Mouse (Mus musculus) liver, embryonic 14.5 days (tissue): Measurements from ENCODE around the gene Msi2. TPM values are rescaled to one million over a fixed set of nuclear protein-coding genes. Genes with fewer than 3 reads are reported as not detected.

ENCODE experiments used
- ATAC-seq: fragments of 200-750 bp; cut with Nextera tagmentation; 2 replicates; pipeline ENCODE4 v1.8.0; 2017; ENCODE audit warnings: moderate number of reproducible peaks, mild to moderate bottlenecking, moderate library complexity; ENCODE audit not compliant: insufficient read depth
- DNase-seq, 3 experiments: peaks; one replicate each; pipeline ENCODE4 v3.0.0-alpha.2; 2012 to 2013; ENCODE audit warnings: low read depth in 3 of 3, low spot score in 3 of 3
- H3K27ac ChIP-seq: fragments of 300-500 bp; sonication (generic); 2 replicates; pipeline ENCODE4 v1.5.1; 2014; ENCODE audit warnings: moderate library complexity, mild to moderate bottlenecking, control low read depth, inconsistent platforms
- H3K27me3 ChIP-seq: fragments of 300-500 bp; sonication (generic); 2 replicates; pipeline ENCODE4 v1.6.1; 2014; ENCODE audit warnings: mild to moderate bottlenecking, low read length, moderate library complexity; ENCODE audit not compliant: control insufficient read depth, insufficient read depth
- H3K36me3 ChIP-seq: fragments of 300-500 bp; sonication (generic); replicated peaks from 2 replicates; pipeline ENCODE4 v1.6.1; 2014; ENCODE audit warnings: low read depth; ENCODE audit not compliant: control insufficient read depth, insufficient read depth
- H3K4me1 ChIP-seq, 2 experiments: fragments of 200-500 bp in 1 of 2; fragments of 300-500 bp in 1 of 2; sonication (generic) in 1 of 2; replicated peaks; 2 replicates each; pipeline ENCODE4 v1.6.1; 2012 to 2014; ENCODE audit warnings: antibody characterized with exemption in 1 of 2, inconsistent platforms in 1 of 2, low read length in 1 of 2; ENCODE audit not compliant: control insufficient read depth in 2 of 2, insufficient read depth in 2 of 2
- H3K4me2 ChIP-seq: fragments of 300-500 bp; sonication (generic); 2 replicates; pipeline ENCODE4 v1.6.1; 2014; ENCODE audit warnings: low read depth, mild to moderate bottlenecking, control low read depth, moderate library complexity
- H3K4me3 ChIP-seq, 2 experiments: fragments of 200-500 bp in 1 of 2; fragments of 300-500 bp in 1 of 2; sonication (generic) in 1 of 2; 2 replicates each; pipeline ENCODE4 v1.5.1; 2012 to 2014; ENCODE audit warnings: low read depth in 2 of 2, low read length in 2 of 2, mild to moderate bottlenecking in 2 of 2, control low read depth in 1 of 2, inconsistent platforms in 1 of 2, moderate library complexity in 1 of 2; ENCODE audit not compliant: insufficient read depth in 1 of 2
- H3K9ac ChIP-seq: fragments of 300-500 bp; sonication (generic); replicated peaks from 2 replicates; pipeline ENCODE4 v1.6.1; 2014; ENCODE audit warnings: mild to moderate bottlenecking, control low read depth, moderate library complexity
- H3K9me3 ChIP-seq: fragments of 300-500 bp; sonication (generic); 2 replicates; pipeline ENCODE4 v1.6.1; 2016; ENCODE audit warnings: low read length, mixed read lengths; ENCODE audit not compliant: control insufficient read depth
- CTCF ChIP-seq: IDR thresholded peaks from 2 replicates; pipeline ENCODE4 v1.5.1; 2016; ENCODE audit warnings: antibody characterized with exemption, low read depth, control low read depth
- EP300 ChIP-seq: IDR thresholded peaks from 2 replicates; pipeline ENCODE4 v1.6.1; 2016; ENCODE audit warnings: antibody characterized with exemption, low read depth
- WGBS: fragments of 180-500 bp; shearing (Covaris S2); extraction: QIAGEN DNeasy Blood & Tissue Kit; methylation state at CpG from one replicate; pipeline ENCODE4 v1.1.7; 2014; ENCODE audit not compliant: insufficient replicate concordance; 5-methylcytosine and 5-hydroxymethylcytosine counted together
- polyA plus RNA-seq, 2 experiments: library from polyadenylated mRNA; depleted of rRNA in 1 of 2; stranded (reverse) in 1 of 2; unstranded in 1 of 2; fragments of >200 nt; fragmentation: Nextera tagmentation in 1 of 2; extraction: Ambion mirVana in 1 of 2; gene quantifications; 2 replicates each; pipeline versions ENCODE4 v1.2.1 to v1.2.3; 2012 to 2014

Gene Msi2
- polyA plus RNA-seq, 2 experiments, result 2.1 to 6.2 TPM

- Histone ChIP-seq H3K4me2 (no peak overlapping the region), H3K36me3 (no peaks in the 10 kb centered on the region), H3K9ac (no peak overlapping the region), H3K9me3 (no peaks in the 10 kb centered on the region), H3K4me3 (no peak overlapping the region), H3K4me1 (no peaks in the 10 kb centered on the region; a peak in 1 of 4 replicates), H3K27ac (no peak overlapping the region), H3K27me3 (no peaks in the 10 kb centered on the region)
- 78% methylated on average over 8 of the region's 8 CpGs for WGBS
- TF ChIP-seq CTCF, result no peak
- TF ChIP-seq EP300, result no peak
- DNase-seq, result no peak
- ATAC-seq, result no peak
These were observed 327.0 kb downstream of the Msi2 start for GRCm38 (mm10) chr11:88391181-88391814.

GRCm38 (mm10) chr11:88389530-88389929 is 328.8 kb downstream of the Msi2 start:
- DNase-seq, result no peak
- H3K27ac ChIP-seq, result no peak overlapping the region
- no peaks in the 10 kb centered on the region for H3K36me3 ChIP-seq
- ATAC-seq, result no peak
- no peak overlapping the region for H3K4me2 ChIP-seq
- no peak for TF ChIP-seq CTCF
- TF ChIP-seq EP300, result no peak
- no peak overlapping the region for H3K9ac ChIP-seq
- 84% methylated on average over 6 of the region's 6 CpGs for WGBS
- H3K9me3 ChIP-seq, result no peaks in the 10 kb centered on the region
- no peaks in the 10 kb centered on the region; a peak in 1 of 4 replicates for H3K4me1 ChIP-seq
- H3K4me3 ChIP-seq, result no peak overlapping the region
- no peaks in the 10 kb centered on the region for H3K27me3 ChIP-seq

- no peak for TF ChIP-seq CTCF
- no peak for TF ChIP-seq EP300
- Histone ChIP-seq H3K4me1 (no peaks in the 10 kb centered on the region; a peak in 1 of 4 replicates), H3K36me3 (no peaks in the 10 kb centered on the region), H3K27me3 (no peaks in the 10 kb centered on the region), H3K9me3 (no peaks in the 10 kb centered on the region), H3K4me3 (no peak overlapping the region), H3K27ac (no peak overlapping the region), H3K4me2 (no peak overlapping the region), H3K9ac (no peak overlapping the region)
- WGBS, result 56% methylated on average over 4 of the region's 4 CpGs
- ATAC-seq (no peak), DNase-seq (peak; percentile 6 to 12 (median 9))
These were observed 331.4 kb downstream of the Msi2 start for GRCm38 (mm10) chr11:88386916-88387315.

GRCm38 (mm10) chr11:88382449-88382848 is 335.9 kb downstream of the Msi2 start:
- H3K27me3 ChIP-seq, result no peaks in the 10 kb centered on the region
- H3K9ac ChIP-seq, result no peak overlapping the region
- ATAC-seq, result no peak
- peaks cover 0 to 2% of the 10 kb centered on the region in 2 experiments; a peak in 1 of 4 replicates for H3K4me1 ChIP-seq
- DNase-seq, result no peak
- no peak overlapping the region for H3K4me2 ChIP-seq
- no peaks in the 10 kb centered on the region for H3K36me3 ChIP-seq
- 77% methylated on average over 9 of the region's 9 CpGs for WGBS
- H3K9me3 ChIP-seq, result no peaks in the 10 kb centered on the region
- no peak overlapping the region for H3K4me3 ChIP-seq
- no peak for TF ChIP-seq EP300
- no peak overlapping the region for H3K27ac ChIP-seq

- ATAC-seq (no peak), DNase-seq (no peak)
- WGBS, result 65% methylated on average over 12 of the region's 14 CpGs
- Histone ChIP-seq H3K9ac (no peak overlapping the region), H3K27me3 (no peaks in the 10 kb centered on the region), H3K27ac (no peak overlapping the region), H3K4me2 (no peak overlapping the region), H3K9me3 (no peaks in the 10 kb centered on the region), H3K4me1 (peaks cover 0 to 2% of the 10 kb centered on the region in 2 experiments; a peak in 1 of 4 replicates), H3K36me3 (no peaks in the 10 kb centered on the region), H3K4me3 (no peak overlapping the region)
- TF ChIP-seq CTCF (no peak), EP300 (no peak)
These were observed 337.0 kb downstream of the Msi2 start for GRCm38 (mm10) chr11:88381145-88381909.
